Mouse (Mus musculus) midbrain, postnatal 0 days (tissue): ENCODE results near the gene Avil. TPM values are rescaled to one million over a fixed set of nuclear protein-coding genes. Genes with fewer than 3 reads are reported as not detected.

ENCODE experiments used
- ATAC-seq: fragments of 200-750 bp; cut with Nextera tagmentation; 2 replicates; pipeline ENCODE4 v1.8.0; 2017; ENCODE audit warnings: moderate number of reproducible peaks, mild to moderate bottlenecking, moderate TSS enrichment, moderate library complexity; ENCODE audit not compliant: low FRiP score
- DNase-seq: peaks from one replicate; pipeline ENCODE4 v3.0.0-alpha.2; 2015; ENCODE audit warnings: low spot score
- H3K27ac ChIP-seq: fragments of 300-500 bp; sonication (generic); 2 replicates; pipeline ENCODE4 v1.5.1; 2014; ENCODE audit warnings: low read depth, mild to moderate bottlenecking, low read length, mixed read lengths
- H3K27me3 ChIP-seq: fragments of 300-500 bp; sonication (generic); 2 replicates; pipeline ENCODE4 v1.6.1; 2014; ENCODE audit warnings: low read length, control low read depth, mixed read lengths; ENCODE audit not compliant: insufficient read depth
- H3K36me3 ChIP-seq: fragments of 300-500 bp; sonication (generic); 2 replicates; pipeline ENCODE4 v1.6.1; 2014; ENCODE audit warnings: low read length, control low read depth, mixed read lengths; ENCODE audit not compliant: insufficient read depth
- H3K4me1 ChIP-seq: fragments of 300-500 bp; sonication (generic); 2 replicates; pipeline ENCODE4 v1.6.1; 2014; ENCODE audit warnings: mild to moderate bottlenecking, control low read depth, antibody characterized with exemption, low read length, mixed read lengths; ENCODE audit not compliant: insufficient read depth
- H3K4me2 ChIP-seq: fragments of 300-500 bp; sonication (generic); 2 replicates; pipeline ENCODE4 v1.6.1; 2014; ENCODE audit warnings: low read depth, mild to moderate bottlenecking, low read length, mixed read lengths; ENCODE audit not compliant: poor library complexity, severe bottlenecking
- H3K4me3 ChIP-seq: fragments of 300-500 bp; sonication (generic); 2 replicates; pipeline ENCODE4 v1.5.1; 2014; ENCODE audit warnings: low read depth, mild to moderate bottlenecking, low read length, moderate library complexity
- H3K9ac ChIP-seq: fragments of 300-500 bp; sonication (generic); replicated peaks from 2 replicates; pipeline ENCODE4 v1.6.1; 2014; ENCODE audit warnings: mild to moderate bottlenecking, low read length, moderate library complexity, mixed read lengths; ENCODE audit not compliant: poor library complexity, severe bottlenecking
- H3K9me3 ChIP-seq: fragments of 300-500 bp; sonication (generic); 2 replicates; pipeline ENCODE4 v1.6.1; 2016; ENCODE audit warnings: low read length, control low read depth
- CTCF ChIP-seq: IDR thresholded peaks from 2 replicates; pipeline ENCODE4 v1.5.1; 2016; ENCODE audit warnings: antibody characterized with exemption, mild to moderate bottlenecking
- WGBS: fragments of 180-500 bp; shearing (Covaris S2); extraction: QIAGEN DNeasy Blood & Tissue Kit; methylation state at CpG from one replicate; pipeline ENCODE4 v1.1.7; 2014; 5-methylcytosine and 5-hydroxymethylcytosine counted together
- polyA plus RNA-seq: library from polyadenylated mRNA; unstranded; fragments of >200 nt; fragmentation: Nextera tagmentation; extraction: Ambion mirVana; gene quantifications from 2 replicates; pipeline ENCODE4 v1.2.1, GENCODE M21; 2015
- total RNA-seq: library from RNA; depleted of rRNA; stranded (reverse); fragments of >200 nt; gene quantifications from 2 replicates; pipeline ENCODE4 v1.2.3, GENCODE M21; 2014

Avil gene
- total and polyA plus RNA-seq, 2 experiments from 2014 or later, result 1.3 to 2.0 TPM

DNA sequence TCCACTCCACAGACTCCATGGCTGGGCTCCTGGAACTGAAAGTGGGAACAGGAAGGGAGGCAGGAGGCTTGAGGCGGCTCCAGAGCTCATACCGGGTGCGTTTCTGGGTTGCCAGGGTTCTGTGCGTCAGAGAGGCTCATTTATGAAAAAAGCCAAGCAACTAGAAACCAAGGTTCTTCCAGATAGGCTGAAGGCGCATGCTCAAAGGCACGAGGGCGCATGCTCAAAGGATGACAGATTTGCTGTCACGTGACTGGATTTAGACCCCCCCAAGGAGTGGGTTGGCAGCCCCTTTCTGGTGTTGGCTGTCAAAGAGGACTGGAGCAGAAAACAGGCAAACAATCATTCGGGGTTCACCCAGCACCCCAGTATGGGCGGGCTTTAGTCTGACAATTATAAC lies 38.8 kb upstream of the Avil start:
- ATAC-seq (no peak; the same call in 1 of the 2 replicates), DNase-seq (peak; percentile 78)
- no peaks in the 10 kb centered on the region for H3K36me3 ChIP-seq
- H3K27ac ChIP-seq, result no peak overlapping the region
- no peak overlapping the region for H3K4me2 ChIP-seq
- peaks cover 11% of the 10 kb centered on the region for H3K4me1 ChIP-seq
- H3K4me3 ChIP-seq, result no peak overlapping the region
- H3K9ac ChIP-seq, result no peak overlapping the region
- H3K27me3 ChIP-seq, result peaks cover 7% of the 10 kb centered on the region; the same call in 1 of the 2 replicates
- no peak for TF ChIP-seq CTCF
- no peaks in the 10 kb centered on the region for H3K9me3 ChIP-seq
- WGBS, result 53% methylated on average over 10 of the region's 10 CpGs

DNA sequence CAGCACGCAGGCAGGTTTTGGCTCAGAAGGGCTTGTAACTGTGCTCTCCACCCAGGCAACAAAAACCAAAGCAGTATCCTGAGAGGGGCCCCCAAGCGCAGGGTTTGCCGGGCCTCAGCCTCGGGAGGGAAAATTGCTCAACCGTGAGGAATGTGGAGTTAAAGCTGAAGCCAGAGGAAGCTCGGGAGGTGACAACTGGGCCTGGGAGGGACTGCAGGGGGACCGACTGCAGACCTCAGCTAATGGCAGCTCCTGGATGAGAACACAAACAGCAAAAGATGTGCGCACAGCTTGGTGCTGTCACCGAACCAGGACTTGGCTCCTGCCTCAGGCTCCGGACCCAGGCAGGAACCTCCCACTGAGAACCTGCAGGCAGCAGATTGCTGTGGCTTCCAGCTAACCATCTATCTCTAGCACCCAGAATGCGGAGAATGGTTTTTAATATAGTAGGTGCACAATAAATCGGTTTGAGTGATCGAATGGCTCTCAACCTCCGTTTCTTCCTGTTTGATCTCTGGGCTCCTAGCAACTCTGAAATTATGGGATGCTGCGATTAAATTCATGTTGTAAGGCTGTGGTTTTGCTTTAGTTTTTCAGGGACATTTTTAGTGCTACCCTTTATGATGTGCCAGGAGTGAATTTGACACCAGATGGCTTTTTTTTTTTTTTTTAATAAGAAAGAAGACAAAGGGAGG lies 38.1 kb upstream of the Avil start:
- H3K36me3 ChIP-seq, result no peaks in the 10 kb centered on the region
- H3K27me3 ChIP-seq, result peaks cover 7% of the 10 kb centered on the region; the same call in 1 of the 2 replicates
- 27% methylated on average over 15 of the region's 15 CpGs for WGBS
- no peak for TF ChIP-seq CTCF
- no peak overlapping the region for H3K27ac ChIP-seq
- DNase-seq (peak; percentile 58), ATAC-seq (no peak; the same call in 1 of the 2 replicates)
- H3K4me1 ChIP-seq, result peaks cover 5% of the 10 kb centered on the region; the same call in 1 of the 2 replicates
- no peak overlapping the region for H3K4me3 ChIP-seq
- no peak overlapping the region for H3K9ac ChIP-seq
- H3K4me2 ChIP-seq, result no peak overlapping the region
- H3K9me3 ChIP-seq, result no peaks in the 10 kb centered on the region

DNA sequence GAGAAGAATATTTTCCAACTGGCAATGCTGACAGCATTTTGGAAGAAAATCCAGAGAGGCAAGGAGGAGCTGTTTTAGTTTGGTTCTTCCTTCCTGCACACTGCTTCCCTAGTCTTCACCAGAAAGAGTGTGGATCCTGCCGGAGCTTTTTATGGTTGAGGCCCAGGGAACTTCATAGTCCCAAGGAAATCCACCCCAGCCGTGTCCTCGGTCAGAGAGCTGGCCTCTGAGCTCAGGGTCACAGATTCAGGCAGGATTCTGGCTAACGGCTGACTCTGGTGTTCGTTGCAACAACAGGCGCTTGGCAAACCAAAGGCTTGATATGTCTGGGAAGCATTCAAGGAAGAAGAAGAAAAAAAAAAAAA lies 37.6 kb upstream of the Avil start:
- no peak overlapping the region for H3K27ac ChIP-seq
- no peak for ATAC-seq
- H3K36me3 ChIP-seq, result no peaks in the 10 kb centered on the region
- WGBS, result 48% methylated on average over 6 of the region's 6 CpGs
- no peak for DNase-seq
- no peaks in the 10 kb centered on the region for H3K4me1 ChIP-seq
- H3K9ac ChIP-seq, result no peak overlapping the region
- no peak overlapping the region for H3K4me2 ChIP-seq
- H3K4me3 ChIP-seq, result no peak overlapping the region
- H3K9me3 ChIP-seq, result no peaks in the 10 kb centered on the region
- peaks cover 7% of the 10 kb centered on the region; the same call in 1 of the 2 replicates for H3K27me3 ChIP-seq
- no peak for TF ChIP-seq CTCF

DNA sequence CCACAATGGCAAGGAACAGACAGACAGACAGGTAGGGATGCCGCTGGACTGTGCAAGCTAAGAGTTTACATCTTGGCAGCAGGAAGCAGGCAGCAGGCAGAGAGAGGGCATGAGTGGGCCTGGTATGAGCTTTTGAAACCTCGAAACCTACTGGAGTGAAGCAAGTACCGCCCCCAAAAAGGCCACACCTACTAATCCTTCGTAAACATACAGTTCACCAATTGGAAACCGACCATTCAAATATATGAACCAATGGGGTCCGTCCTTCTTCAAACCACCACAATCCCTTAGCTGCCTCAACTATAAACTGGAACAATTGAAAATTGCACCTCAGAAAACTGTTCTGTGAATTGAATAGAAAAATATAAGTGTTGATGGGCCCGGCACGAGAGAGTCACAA lies 36.7 kb upstream of the Avil start:
- H3K27ac ChIP-seq, result no peak overlapping the region
- 92% methylated on average over 8 of the region's 8 CpGs for WGBS

DNA sequence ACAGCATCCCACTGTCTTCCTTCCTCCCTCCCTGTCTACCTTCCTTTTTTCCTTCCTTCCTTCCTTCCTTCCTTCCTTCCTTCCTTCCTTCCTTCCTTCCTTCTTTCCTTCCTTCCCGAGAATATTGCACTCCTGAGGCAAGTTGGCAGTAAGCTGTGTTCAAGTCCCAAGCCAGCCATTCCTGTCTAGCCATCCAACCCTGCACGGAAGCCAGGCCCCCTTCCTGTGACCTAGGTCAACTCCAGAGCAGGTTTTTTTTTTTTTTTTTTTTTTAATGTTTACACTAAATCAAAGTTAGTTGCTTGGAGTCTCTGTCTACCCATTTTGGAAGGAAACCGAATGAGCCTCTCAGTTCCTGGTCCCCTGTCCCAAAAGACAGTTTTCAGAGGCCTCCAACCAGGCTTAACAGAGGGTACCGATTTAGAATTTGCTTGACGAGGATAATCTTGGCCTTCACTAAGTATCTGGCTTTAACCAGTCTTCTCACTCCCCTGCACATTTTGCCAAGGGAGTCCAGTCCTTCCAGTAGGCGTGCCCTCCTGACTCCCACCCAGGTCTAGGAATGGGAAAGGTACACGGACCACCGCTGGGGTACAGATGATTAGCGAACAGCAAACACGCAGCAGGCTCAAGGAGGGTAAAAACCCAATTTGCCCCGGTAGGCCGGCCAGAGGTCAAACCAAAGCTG lies 29.0 kb upstream of the Avil start:
- Histone ChIP-seq H3K4me2 (no peak overlapping the region), H3K27ac (no peak overlapping the region), H3K9me3 (no peaks in the 10 kb centered on the region), H3K4me1 (no peaks in the 10 kb centered on the region), H3K27me3 (0 out of 2 replicates have a peak, but pooled peaks cover 5% of the 10 kb centered on the region), H3K4me3 (no peak overlapping the region), H3K9ac (no peak overlapping the region), H3K36me3 (no peaks in the 10 kb centered on the region)
- ATAC-seq (no peak), DNase-seq (no peak)
- 22% methylated on average over 12 of the region's 12 CpGs for WGBS
- TF ChIP-seq CTCF, result no peak

More for the DNA sequence above, 36.7 kb upstream of the Avil start:
- DNase-seq (no peak), ATAC-seq (no peak)
- Histone ChIP-seq H3K27me3 (peaks cover 7% of the 10 kb centered on the region; the same call in 1 of the 2 replicates), H3K4me2 (no peak overlapping the region), H3K4me1 (no peaks in the 10 kb centered on the region), H3K36me3 (no peaks in the 10 kb centered on the region), H3K9ac (no peak overlapping the region), H3K9me3 (no peaks in the 10 kb centered on the region), H3K4me3 (no peak overlapping the region)
- no peak for TF ChIP-seq CTCF
